ENCODE assay signal across 26 mouse cellular contexts in the genomic region with DNA sequence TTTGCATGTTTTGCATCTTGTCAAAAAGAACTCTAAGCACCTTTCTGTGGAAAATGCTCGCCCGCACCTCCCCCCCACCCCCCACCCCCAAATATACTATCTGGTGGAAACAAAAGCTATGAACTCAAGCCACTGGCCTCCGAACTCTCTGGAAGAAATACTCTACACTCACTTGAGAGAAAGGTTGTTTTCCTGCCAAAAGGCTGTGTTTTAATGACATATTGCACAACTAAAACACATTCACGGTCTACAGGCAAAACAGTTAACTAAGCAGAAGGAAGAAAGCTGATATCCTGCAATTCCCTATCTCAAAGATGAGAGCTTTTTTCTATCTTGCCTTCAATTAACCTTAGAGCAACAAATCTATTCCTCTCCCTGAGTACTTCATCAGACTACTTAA. TPM values are rescaled to one million over a fixed set of nuclear protein-coding genes. Genes with fewer than 3 reads are reported as not detected.
DNase-seq lines count a peak whose midpoint lies in the region; ATAC-seq and TF ChIP-seq lines count a peak whose summit lies in the region.
"Had no signal": no experiment of that assay in that cellular context is flagged by ENCODE, and none has a peak within 500 bp of the region (broad histone marks: within the 10 kb centered on the region; RNA-seq: fewer than 3 reads in every experiment).

No protein-coding gene starts in this region.

- WGBS in lung, postnatal 0 days: 54% methylated on average over 4 of the region's 4 CpGs

- no peak overlapping the region for H3K4me3 ChIP-seq in lung, postnatal 0 days (ENCODE audit: low read depth, low read length)
- H3K4me3 ChIP-seq: embryonic facial prominence, embryonic 10.5 days; embryonic facial prominence, embryonic 12.5 days; forebrain, embryonic 13.5 days; forebrain, embryonic 15.5 days had no signal

- peak; percentile 50 for ATAC-seq in lung, postnatal 0 days
- ATAC-seq: forebrain, embryonic 13.5 days; forebrain, embryonic 15.5 days had no signal

- no peak overlapping the region for H3K9ac ChIP-seq in lung, postnatal 0 days (replicated peaks; ENCODE audit: low read depth)
- H3K9ac ChIP-seq: embryonic facial prominence, embryonic 12.5 days; forebrain, embryonic 13.5 days; forebrain, embryonic 15.5 days had no signal

- H3K9me3 ChIP-seq in lung, postnatal 0 days (ENCODE audit: low read length): no peaks in the 10 kb centered on the region
- H3K9me3 ChIP-seq: embryonic facial prominence, embryonic 10.5 days; embryonic facial prominence, embryonic 12.5 days had no signal

- no peaks in the 10 kb centered on the region; the same call in 1 of the 2 replicates for H3K4me1 ChIP-seq in lung, postnatal 0 days (ENCODE audit: insufficient read depth, low read depth, low read length)
- H3K4me1 ChIP-seq: embryonic facial prominence, embryonic 12.5 days; forebrain, embryonic 13.5 days; forebrain, embryonic 15.5 days had no signal

- no peak for TF ChIP-seq EP300 in lung, postnatal 0 days (IDR thresholded peaks at IDR 0.05)

- peak; percentile 33 for DNase-seq in heart, adult 11 months
- no peak for DNase-seq in heart, adult 18-20 months
- DNase-seq in lung, postnatal 0 days (ENCODE audit: low spot score): peak; percentile 79
- no peak for DNase-seq in lung, postnatal 14 days
- peak; percentile 52 for DNase-seq in lung, postnatal 36 days
- DNase-seq in lung, postnatal 10 days: no peak
- peak; percentile 23 for DNase-seq in skeletal muscle tissue, adult 2 months (ENCODE audit: low read depth, low spot score)
- no peak for DNase-seq in yolk sac, embryonic 10.5 days (ENCODE audit: low spot score)
- DNase-seq: adrenal gland, adult 8-10 months; adrenal gland, postnatal 14 days; adrenal gland, postnatal 36 days; cerebellum, adult 11-12 months; cerebellum, adult 2 months; cerebellum, adult 9-10 months; cerebellum, postnatal 10 days; cerebellum, postnatal 25 days had no signal

- H3K27me3 ChIP-seq in lung, postnatal 0 days (replicated peaks; ENCODE audit: insufficient read depth, low read length): no peaks in the 10 kb centered on the region
- H3K27me3 ChIP-seq: embryonic facial prominence, embryonic 12.5 days; forebrain, embryonic 13.5 days; forebrain, embryonic 15.5 days had no signal

- H3K36me3 ChIP-seq in lung, postnatal 0 days (ENCODE audit: insufficient read depth, low read length): no peaks in the 10 kb centered on the region
- H3K36me3 ChIP-seq: embryonic facial prominence, embryonic 10.5 days; embryonic facial prominence, embryonic 12.5 days; forebrain, embryonic 15.5 days had no signal

- H3K27ac ChIP-seq in lung, postnatal 0 days (ENCODE audit: low read length): no peak overlapping the region
- H3K27ac ChIP-seq: embryonic facial prominence, embryonic 10.5 days; embryonic facial prominence, embryonic 12.5 days; forebrain, embryonic 13.5 days; forebrain, embryonic 15.5 days had no signal

- no peak overlapping the region for H3K4me2 ChIP-seq in lung, postnatal 0 days (replicated peaks; ENCODE audit: low read depth, low read length)
- H3K4me2 ChIP-seq: embryonic facial prominence, embryonic 12.5 days; forebrain, embryonic 13.5 days; forebrain, embryonic 15.5 days had no signal

- TF ChIP-seq CTCF in lung, postnatal 0 days (IDR thresholded peaks at IDR 0.05): no peak

RNA-seq across cellular contexts. Expression of a gene that starts 33.4 kb away (rescaled TPM):
- total RNA-seq in heart, adult 18-20 months (2021): not detected
- not detected in 2 replicates for polyA plus RNA-seq in lung, postnatal 0 days (2015; fragmentation: Nextera tagmentation; extraction: Ambion mirVana)
- total RNA-seq: adrenal gland, adult 18-20 months; adrenal gland, adult 8-10 months; adrenal gland, postnatal 14 days; adrenal gland, postnatal 36 days; MEL had no signal
- polyA plus RNA-seq: C2C12; cerebellum, adult 2 months; cortical plate, adult 2 months; embryonic facial prominence, embryonic 10.5 days; embryonic facial prominence, embryonic 12.5 days; embryonic facial prominence, embryonic 14.5 days; forebrain, embryonic 11.5 days; forebrain, embryonic 13.5 days; forebrain, embryonic 15.5 days had no signal

RNA-seq across cellular contexts. Expression of a gene that starts 39.4 kb away (rescaled TPM):
- not detected for total RNA-seq in heart, adult 18-20 months (2021)
- polyA plus RNA-seq in lung, postnatal 0 days (2015; fragmentation: Nextera tagmentation; extraction: Ambion mirVana): 0.15 TPM in 1 of 2 replicates, not detected in the other
- total RNA-seq: adrenal gland, adult 18-20 months; adrenal gland, adult 8-10 months; adrenal gland, postnatal 14 days; adrenal gland, postnatal 36 days had no signal
- polyA plus RNA-seq: C2C12; cerebellum, adult 2 months; cortical plate, adult 2 months; embryonic facial prominence, embryonic 10.5 days; embryonic facial prominence, embryonic 12.5 days; embryonic facial prominence, embryonic 14.5 days; forebrain, embryonic 11.5 days; forebrain, embryonic 13.5 days; forebrain, embryonic 15.5 days had no signal

RNA-seq across cellular contexts. Expression of a gene that starts 45.1 kb away (rescaled TPM):
- total RNA-seq in heart, adult 18-20 months (2021): not detected
- 0.13 TPM in 1 of 2 replicates, not detected in the other for polyA plus RNA-seq in lung, postnatal 0 days (2015; fragmentation: Nextera tagmentation; extraction: Ambion mirVana)
- total RNA-seq: adrenal gland, adult 18-20 months; adrenal gland, adult 8-10 months; adrenal gland, postnatal 14 days; adrenal gland, postnatal 36 days; MEL had no signal
- polyA plus RNA-seq: cerebellum, adult 2 months; cortical plate, adult 2 months; embryonic facial prominence, embryonic 10.5 days; embryonic facial prominence, embryonic 12.5 days; forebrain, embryonic 11.5 days; forebrain, embryonic 13.5 days; forebrain, embryonic 15.5 days had no signal

RNA-seq across cellular contexts. Expression of a gene that starts 51.2 kb away (rescaled TPM):
- not detected for total RNA-seq in heart, adult 18-20 months (2021)
- not detected in 2 replicates for polyA plus RNA-seq in lung, postnatal 0 days (2015; fragmentation: Nextera tagmentation; extraction: Ambion mirVana)
- total RNA-seq: adrenal gland, adult 18-20 months; adrenal gland, adult 8-10 months; adrenal gland, postnatal 14 days; adrenal gland, postnatal 36 days had no signal
- polyA plus RNA-seq: cerebellum, adult 2 months; cortical plate, adult 2 months; embryonic facial prominence, embryonic 10.5 days; embryonic facial prominence, embryonic 14.5 days; forebrain, embryonic 13.5 days; forebrain, embryonic 15.5 days had no signal

Comparison
In these comparisons a context has a peak if more than half of its experiments do, and no peak if none do; other contexts are left out.
1. DNase-seq: peak in heart, adult 11 months (single experiment), lung, postnatal 0 days (single experiment), lung, postnatal 36 days (single experiment) and skeletal muscle tissue, adult 2 months (single experiment); none in heart, adult 18-20 months (0 of 2), lung, postnatal 14 days (single experiment), lung, postnatal 10 days (single experiment) and yolk sac, embryonic 10.5 days (single experiment).